Comparison of ENCODE assay signal across 37 mouse cellular contexts in genomic region chr13:53439957-53440356, GRCm38 (mm10). TPM values are rescaled to one million over a fixed set of nuclear protein-coding genes. Genes with fewer than 3 reads are reported as not detected.
"Had no signal": no experiment of that assay in that cellular context is flagged by ENCODE, and none has a peak within 500 bp of the region (broad histone marks: within the 10 kb centered on the region; RNA-seq: fewer than 3 reads in every experiment).

No protein-coding gene starts in this region.

- H3K4me3 ChIP-seq: heart, embryonic 12.5 days; heart, embryonic 13.5 days; heart, embryonic 15.5 days; hindbrain, embryonic 10.5 days; hindbrain, embryonic 12.5 days; hindbrain, embryonic 13.5 days; hindbrain, embryonic 15.5 days; intestine, embryonic 15.5 days; kidney, embryonic 15.5 days; layer of hippocampus, adult 2 months; left cerebral cortex, adult 2 months had no signal

- H3K27ac ChIP-seq: heart, embryonic 13.5 days; heart, embryonic 15.5 days; hindbrain, embryonic 10.5 days; hindbrain, embryonic 12.5 days; hindbrain, embryonic 13.5 days; hindbrain, embryonic 14.5 days; hindbrain, embryonic 15.5 days; hindbrain, postnatal 0 days; intestine, embryonic 15.5 days; kidney, embryonic 15.5 days; kidney, postnatal 0 days; layer of hippocampus, adult 2 months; left cerebral cortex, adult 2 months had no signal

- H3K36me3 ChIP-seq: heart, embryonic 12.5 days; heart, embryonic 13.5 days; heart, embryonic 15.5 days; hindbrain, embryonic 10.5 days; hindbrain, embryonic 12.5 days; hindbrain, embryonic 13.5 days; hindbrain, embryonic 15.5 days; intestine, embryonic 15.5 days; kidney, embryonic 15.5 days had no signal

- H3K4me2 ChIP-seq: heart, embryonic 11.5 days; heart, embryonic 12.5 days; heart, embryonic 13.5 days; heart, embryonic 15.5 days; hindbrain, embryonic 12.5 days; hindbrain, embryonic 13.5 days; hindbrain, embryonic 14.5 days; hindbrain, embryonic 15.5 days; intestine, embryonic 15.5 days; kidney, embryonic 15.5 days had no signal

- H3K9ac ChIP-seq: heart, embryonic 12.5 days; heart, embryonic 13.5 days; heart, embryonic 15.5 days; hindbrain, embryonic 12.5 days; hindbrain, embryonic 13.5 days; hindbrain, embryonic 14.5 days; hindbrain, embryonic 15.5 days; intestine, embryonic 15.5 days; kidney, embryonic 15.5 days had no signal

- DNase-seq: heart, postnatal 10 days; heart, postnatal 14 days; heart, postnatal 36 days; heart, postnatal 4 days; kidney, adult 11 months; kidney, adult 18-20 months; kidney, adult 2 months; kidney, adult 8-10 months; kidney, adult 9 months; kidney, postnatal 10 days; kidney, postnatal 14 days; kidney, postnatal 25 days; kidney, postnatal 36 days; kidney, postnatal 4 days; layer of hippocampus, adult 9-11 months; layer of hippocampus, postnatal 36 days had no signal

- H3K27me3 ChIP-seq: heart, embryonic 13.5 days; heart, embryonic 15.5 days; hindbrain, embryonic 15.5 days; intestine, embryonic 15.5 days had no signal

- H3K4me1 ChIP-seq: intestine, embryonic 15.5 days had no signal

- H3K9me3 ChIP-seq: heart, embryonic 12.5 days; heart, embryonic 13.5 days; heart, embryonic 15.5 days; hindbrain, embryonic 10.5 days; hindbrain, embryonic 12.5 days; hindbrain, embryonic 13.5 days; hindbrain, embryonic 15.5 days; intestine, embryonic 15.5 days; kidney, embryonic 15.5 days had no signal

- ATAC-seq: hindbrain, embryonic 16.5 days; hindbrain, postnatal 0 days; inflammation-experienced regulatory T-cells, adult 6 months; intestine, embryonic 15.5 days; intestine, embryonic 16.5 days; intestine, postnatal 0 days had no signal

RNA-seq across cellular contexts. Expression of gene Msx2, which starts 32.9 kb away (rescaled TPM):
- total RNA-seq: hematopoietic stem cell, adult 5-6 weeks had no signal
- polyA plus RNA-seq: intestine, postnatal 0 days; large intestine, adult 2 months had no signal
